Mouse (Mus musculus) adrenal gland (tissue): ENCODE measurements at regions not wholly inside any gene's neighbourhood (a gene's known extent, or its start where the extent isn't known, plus 50 kb on each side); places are given as distances from the start of the nearest gene placed in this dataset.

Experiments
- intact Hi-C: fragments of 180-260 bp; cut with DNase I; formaldehyde crosslinking; loops from one replicate; pipeline ENCODE4 v1.15.1; 2025

DNA sequence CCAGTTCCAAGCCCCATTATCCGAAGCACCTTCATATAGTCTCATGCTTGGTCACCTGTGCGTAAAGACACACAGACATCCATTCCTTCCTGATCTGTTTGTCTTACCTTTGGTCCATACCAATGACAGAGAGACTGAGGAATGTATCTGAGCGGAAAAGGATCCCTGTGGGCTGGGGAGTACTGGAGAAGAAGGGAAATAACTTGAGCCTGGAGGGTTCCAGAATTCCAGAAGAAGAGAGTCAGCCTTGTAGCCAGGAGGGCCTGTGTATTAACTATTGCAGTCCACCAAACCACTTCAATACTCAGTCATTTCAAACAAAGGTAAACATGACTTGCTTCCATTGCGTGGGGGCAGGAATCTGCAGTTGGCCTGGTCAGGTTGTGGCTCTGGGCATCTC is 51.0 kb upstream of the Rybp start:
- intact Hi-C loops = no loop called here
